Mouse (Mus musculus): ENCODE results near the gene Sypl2.

Gene Sypl2

DNA sequence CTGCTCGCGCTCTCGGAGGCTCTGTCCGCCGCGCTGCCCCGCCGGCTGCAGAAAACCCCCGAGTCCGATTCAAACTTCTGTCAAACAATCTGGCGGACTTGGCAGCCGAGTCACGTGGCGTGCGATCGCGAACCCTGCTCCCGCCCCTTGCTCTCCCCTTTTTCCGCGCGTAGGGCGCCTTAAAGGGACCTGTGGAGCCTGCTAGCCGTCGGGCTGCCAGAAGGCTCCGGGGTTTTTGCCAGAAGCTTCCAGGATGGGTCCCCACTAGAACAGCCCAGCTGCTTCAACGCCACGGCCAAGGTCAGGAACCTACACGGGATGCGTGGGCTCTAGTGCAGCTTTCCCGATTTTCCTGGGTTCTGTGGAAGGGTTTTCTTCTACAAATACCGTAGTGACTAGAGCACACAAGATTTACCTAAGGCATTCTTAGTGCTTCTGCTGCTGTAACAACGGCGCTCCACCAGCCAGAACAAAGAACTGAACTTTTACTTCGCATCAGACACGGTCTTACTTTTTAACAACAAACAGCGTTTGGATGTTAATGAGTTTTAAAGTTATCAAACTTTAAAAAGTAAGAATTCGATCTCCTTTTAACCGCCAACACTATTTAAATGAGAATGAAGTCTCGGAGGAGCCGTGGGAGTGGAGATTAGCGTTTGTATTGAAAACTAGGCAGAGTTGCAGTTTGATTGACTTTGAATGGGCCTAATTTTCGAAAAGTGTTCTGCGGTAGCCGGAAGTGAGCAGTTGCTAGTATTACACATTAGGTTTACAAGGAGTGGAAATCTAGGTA lies at the start of gene Sypl2:
TSS of gene Sypl2 (minus strand) at position 91 of the 793 bp plus-strand sequence.
- DNase-seq (ENCODE audit: low read depth, low spot score) = peak; percentile 53

DNA sequence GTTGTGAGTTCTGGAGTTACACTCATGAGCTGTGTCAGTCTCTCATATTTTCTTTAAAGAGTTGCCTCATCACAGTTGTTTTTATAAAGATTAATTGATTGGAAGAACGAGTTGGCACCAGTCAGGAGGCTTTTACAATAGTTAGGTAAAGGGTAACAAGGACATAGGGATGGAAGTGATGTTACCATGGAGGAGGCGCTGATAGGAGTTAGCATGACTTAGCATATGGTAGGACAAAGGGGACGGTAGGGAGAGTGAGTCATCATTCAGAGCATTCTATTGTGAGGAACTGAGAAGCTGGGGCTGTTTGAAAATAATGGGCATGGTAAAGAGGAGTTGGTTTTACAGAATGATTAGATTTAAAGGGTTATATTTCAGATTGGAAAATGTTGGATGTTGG lies 32.9 kb upstream of the Sypl2 start:
- DNase-seq (ENCODE audit: low read depth, low spot score) = no peak

DNA sequence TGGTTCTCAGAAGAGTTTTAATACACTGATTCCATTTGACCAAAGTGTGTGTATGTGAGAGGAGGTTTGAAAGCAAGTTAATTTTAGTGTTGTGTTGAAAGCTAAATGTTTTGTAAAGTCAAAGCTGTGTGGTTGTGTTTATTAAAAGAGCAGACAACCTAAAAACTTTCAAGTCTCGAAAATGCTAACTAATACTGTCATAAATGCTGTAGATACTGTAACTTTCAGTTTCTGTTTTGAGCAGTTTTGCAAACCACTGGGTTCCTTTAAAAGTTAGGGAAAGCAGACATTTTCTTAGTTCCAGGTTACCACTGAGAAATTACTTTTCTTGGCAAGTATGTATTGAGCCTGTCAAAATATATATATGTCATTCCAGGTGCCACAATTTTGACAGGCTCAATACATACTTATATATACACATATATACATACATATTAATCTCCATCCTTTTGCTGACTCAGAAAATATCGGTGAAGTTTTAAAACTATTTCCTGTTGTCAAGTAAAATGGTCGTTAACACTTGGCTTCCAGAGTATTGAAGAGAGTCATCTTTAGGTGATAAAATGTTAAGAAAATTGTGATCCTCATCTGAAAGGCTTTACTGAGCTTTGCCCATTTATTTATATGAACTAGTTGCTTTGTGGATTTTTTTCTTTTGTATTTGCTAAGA lies 31.5 kb upstream of the Sypl2 start:
- DNase-seq (ENCODE audit: low read depth, low spot score) = peak; percentile 16

GRCm38 (mm10) chr3:108256719-108257637 lies 30.5 kb upstream of the Sypl2 start, which contains the start of gene Psma5:
Gene Psma5 (plus strand): TSS chr3:108256926.
- peak; percentile 99 for DNase-seq (ENCODE audit: low read depth, low spot score)

DNA sequence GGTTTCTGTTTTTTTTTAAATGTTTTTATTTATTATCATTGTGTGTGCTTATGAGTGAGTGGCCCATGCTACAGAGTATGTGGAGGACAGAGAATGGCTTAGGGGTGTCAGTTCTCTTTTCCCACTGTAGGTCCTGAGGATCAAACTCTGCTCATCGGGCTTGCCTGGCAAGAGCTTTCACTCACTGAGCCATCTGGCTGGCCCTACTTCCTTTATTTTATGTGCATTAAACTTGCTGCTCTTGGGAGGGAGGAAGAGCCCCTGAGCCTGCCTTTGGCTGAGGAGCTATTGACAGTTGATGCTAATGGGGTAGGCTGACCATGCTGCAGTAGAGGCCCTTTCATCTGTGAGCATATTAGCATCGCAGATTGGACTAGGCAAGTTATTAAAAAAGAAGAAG lies 20.4 kb upstream of the Sypl2 start:
- DNase-seq (ENCODE audit: low read depth, low spot score) = no peak

GRCm38 (mm10) chr3:108241243-108241839 lies 14.9 kb upstream of the Sypl2 start:
- DNase-seq (ENCODE audit: low read depth, low spot score) = no peak

DNA sequence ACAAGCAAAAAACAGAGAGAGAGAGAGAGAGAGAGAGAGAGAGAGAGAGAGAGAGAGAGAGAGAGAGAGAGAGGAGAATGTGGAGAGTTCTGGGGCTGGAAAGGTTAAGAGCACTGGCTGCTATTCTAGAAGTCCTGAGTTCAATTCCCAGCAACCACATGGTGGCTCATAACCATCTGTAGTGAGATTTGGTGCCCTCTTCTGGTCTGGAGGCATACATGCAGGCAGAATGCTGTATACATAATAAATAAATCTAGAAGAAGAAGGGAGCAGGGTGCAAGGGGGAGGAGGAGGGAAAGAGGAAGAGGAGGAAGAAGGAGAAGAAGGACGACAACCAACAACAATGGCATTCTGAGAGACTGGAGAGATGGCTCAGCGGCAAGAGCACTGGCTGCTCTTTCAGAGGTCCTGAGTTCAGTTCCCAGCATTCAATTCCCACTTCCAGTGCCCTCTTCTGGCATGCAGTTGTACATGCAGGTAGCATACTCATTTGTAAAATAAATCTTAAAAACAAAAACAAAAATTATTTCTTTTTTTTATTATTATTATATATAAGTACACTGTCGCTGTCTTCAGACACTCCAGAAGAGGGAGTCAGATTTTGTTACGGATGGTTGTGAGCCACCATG lies 11.1 kb upstream of the Sypl2 start:
- DNase-seq (ENCODE audit: low read depth, low spot score) = peak; percentile 15

DNA sequence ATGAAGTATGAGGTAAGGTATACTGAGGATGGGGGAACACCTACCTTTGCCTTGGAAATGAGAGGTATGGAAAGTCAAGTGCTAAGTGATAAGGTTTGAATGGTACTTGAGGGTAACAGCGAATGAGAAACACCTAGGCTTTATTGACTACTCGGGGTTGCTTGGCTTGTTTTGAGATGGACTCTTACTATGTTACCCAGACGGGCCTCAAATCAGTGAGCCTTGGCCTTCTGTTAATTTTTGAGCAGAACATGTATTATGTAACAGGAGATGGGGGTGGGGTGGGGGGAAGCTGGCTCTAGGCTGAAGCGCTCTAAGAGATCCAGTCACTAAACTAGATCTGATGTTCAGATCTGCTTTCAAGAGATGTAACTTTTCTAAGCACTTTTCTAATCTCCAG lies 5.2 kb upstream of the Sypl2 start:
- no peak for DNase-seq (ENCODE audit: low read depth, low spot score)

- DNase-seq (ENCODE audit: low read depth, low spot score) = no peak
Observed at GRCm38 (mm10) chr3:108227521-108227920, 1.1 kb upstream of the Sypl2 start.

GRCm38 (mm10) chr3:108225711-108226557 lies 514 bp downstream of the Sypl2 start:
- DNase-seq (ENCODE audit: low read depth, low spot score) = peak; percentile 15

DNA sequence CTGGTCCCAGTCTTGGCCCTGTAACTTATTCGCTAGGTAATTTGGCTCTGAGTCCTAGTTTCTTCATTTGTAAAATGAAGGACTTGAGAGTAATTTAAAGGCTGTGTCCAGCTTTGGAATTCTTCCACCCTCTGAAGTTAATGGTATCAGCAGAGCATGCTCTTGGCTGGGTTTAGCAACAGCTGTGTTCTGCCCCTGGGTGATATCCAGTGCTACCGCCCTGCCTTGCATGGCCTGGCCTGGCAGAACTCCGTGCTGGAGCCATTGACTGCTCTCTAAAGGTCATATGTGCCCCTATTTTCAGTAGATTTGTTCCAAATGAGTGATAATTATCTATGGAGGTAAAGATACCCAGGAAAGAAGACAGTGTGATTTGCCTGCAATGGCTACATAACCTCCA lies 5.8 kb downstream of the Sypl2 start:
- DNase-seq (ENCODE audit: low read depth, low spot score) = no peak

DNA sequence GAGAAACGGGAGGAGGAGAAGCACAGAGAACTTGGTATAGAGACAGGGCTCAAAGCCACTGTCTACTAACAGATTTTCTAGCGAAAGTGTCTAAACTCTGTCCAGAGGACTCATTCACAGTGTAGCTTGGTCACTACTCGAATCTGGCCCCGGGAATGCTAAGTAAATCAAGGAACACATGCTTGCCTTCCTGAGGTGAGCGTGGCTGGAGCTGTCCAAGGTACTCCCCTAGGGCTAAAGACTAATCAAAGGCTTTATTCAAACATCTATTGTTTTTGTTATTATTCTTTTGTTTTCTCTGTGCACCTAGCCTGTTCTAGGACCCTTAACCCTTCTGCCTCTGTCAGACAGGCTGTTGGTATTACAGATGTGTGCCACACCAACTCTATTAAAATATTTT lies 11.7 kb downstream of the Sypl2 start:
- DNase-seq (ENCODE audit: low read depth, low spot score) = no peak

GRCm38 (mm10) chr3:108212406-108212805 lies 14.0 kb downstream of the Sypl2 start:
- DNase-seq (ENCODE audit: low read depth, low spot score) = no peak

- DNase-seq (ENCODE audit: low read depth, low spot score) = no peak
Observed at GRCm38 (mm10) chr3:108211845-108212244, 14.6 kb downstream of the Sypl2 start.

DNA sequence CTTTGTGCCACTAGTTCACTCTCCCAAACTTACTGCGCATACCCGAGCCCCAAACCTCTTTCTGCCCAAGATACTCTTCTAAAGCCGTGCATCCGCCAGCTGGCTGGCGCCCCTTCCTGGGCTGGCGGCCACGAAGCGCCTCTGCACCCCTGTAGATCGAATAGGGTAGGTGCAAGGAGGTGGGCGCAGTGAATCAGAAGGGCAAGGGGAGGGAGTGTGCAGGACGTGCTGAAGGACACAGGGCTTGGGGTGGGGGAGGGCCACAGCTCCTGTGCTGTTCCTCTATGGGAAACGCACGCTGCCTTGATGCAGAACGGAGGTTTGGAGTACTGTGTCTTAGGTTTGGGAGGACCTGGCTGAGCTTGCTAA lies 15.7 kb downstream of the Sypl2 start, which contains the start of gene Atxn7l2:
TSS of gene Atxn7l2 (minus strand) at position 164 of the 369 bp plus-strand sequence.
- DNase-seq (ENCODE audit: low read depth, low spot score) = peak; percentile 84

- peak; percentile 98 for DNase-seq (ENCODE audit: low read depth, low spot score)
Observed at GRCm38 (mm10) chr3:108209946-108210770, 16.3 kb downstream of the Sypl2 start.

GRCm38 (mm10) chr3:108209536-108209935 lies 16.9 kb downstream of the Sypl2 start:
- no peak for DNase-seq (ENCODE audit: low read depth, low spot score)

GRCm38 (mm10) chr3:108209001-108209400 lies 17.4 kb downstream of the Sypl2 start:
- no peak for DNase-seq (ENCODE audit: low read depth, low spot score)

- no peak for DNase-seq (ENCODE audit: low read depth, low spot score)
Observed at GRCm38 (mm10) chr3:108206731-108207375, 19.6 kb downstream of the Sypl2 start.
